ENCODE assay signal across 11 mouse cellular contexts in genomic region chr14:76520606-76521005, GRCm38 (mm10). TPM values are rescaled to one million over a fixed set of nuclear protein-coding genes. Genes with fewer than 3 reads are reported as not detected.
A peak's percentile ranks its signal among the peaks of the same experiment; 100 is the strongest.
DNase-seq lines count a peak whose midpoint lies in the region; ATAC-seq and TF ChIP-seq lines count a peak whose summit lies in the region.
"Had no signal": no experiment of that assay in that cellular context is flagged by ENCODE, and none has a peak within 500 bp of the region (broad histone marks: within the 10 kb centered on the region; RNA-seq: fewer than 3 reads in every experiment).

No protein-coding gene starts in this region.

- peak; percentile 67 for DNase-seq in lung, embryonic 14.5 days
- DNase-seq in lung, adult 18-20 months = no peak
- peak; percentile 26 for DNase-seq in adipocyte (ENCODE audit: low spot score)
- no peak for DNase-seq in layer of hippocampus, postnatal 25 days (ENCODE audit: extremely low spot score in 1 of 2, low spot score in 1 of 2)
- no peak for DNase-seq in thymus, adult 18-20 months

- peak; percentile 61 for ATAC-seq in lung, embryonic 14.5 days (ENCODE audit: insufficient read depth)
- ATAC-seq in kidney, embryonic 15.5 days (replicated peaks; ENCODE audit: low FRiP score) = peak; percentile 86
- 0 out of 2 replicates have a peak, but pooled peaks have one; percentile 46 for ATAC-seq in stomach, embryonic 14.5 days (ENCODE audit: insufficient number of reproducible peaks, insufficient read depth, low FRiP score, low read depth)
- ATAC-seq in monocyte, adult 5-6 weeks (replicated peaks; ENCODE audit: insufficient number of reproducible peaks, low FRiP score, low TSS enrichment, poor library complexity, severe bottlenecking) = no peak
- ATAC-seq: forebrain, embryonic 13.5 days had no signal

- H3K4me2 ChIP-seq in lung, embryonic 14.5 days = no peak overlapping the region
- H3K4me2 ChIP-seq in kidney, embryonic 15.5 days = no peak overlapping the region
- no peak overlapping the region for H3K4me2 ChIP-seq in stomach, embryonic 14.5 days (replicated peaks; ENCODE audit: low read depth, low read length)
- H3K4me2 ChIP-seq: forebrain, embryonic 13.5 days had no signal

- H3K9ac ChIP-seq in lung, embryonic 14.5 days = no peak overlapping the region
- H3K9ac ChIP-seq in kidney, embryonic 15.5 days = no peak overlapping the region
- no peak overlapping the region for H3K9ac ChIP-seq in stomach, embryonic 14.5 days (replicated peaks; ENCODE audit: low read depth, low read length)
- H3K9ac ChIP-seq: forebrain, embryonic 13.5 days had no signal

- no peak overlapping the region for H3K27ac ChIP-seq in lung, embryonic 14.5 days (ENCODE audit: low read depth)
- peak overlapping the region; percentile 56 for H3K27ac ChIP-seq in kidney, embryonic 15.5 days
- no peak overlapping the region for H3K27ac ChIP-seq in stomach, embryonic 14.5 days (ENCODE audit: low read length)
- H3K27ac ChIP-seq: forebrain, embryonic 13.5 days had no signal

- TF ChIP-seq CTCF in lung, embryonic 14.5 days (IDR thresholded peaks at IDR 0.05; ENCODE audit: low read depth) = no peak

- H3K36me3 ChIP-seq in lung, embryonic 14.5 days (ENCODE audit: insufficient read depth) = no peaks in the 10 kb centered on the region
- H3K36me3 ChIP-seq in kidney, embryonic 15.5 days = no peaks in the 10 kb centered on the region
- H3K36me3 ChIP-seq in stomach, embryonic 14.5 days (ENCODE audit: control insufficient read depth, insufficient read depth, low read length) = no peaks in the 10 kb centered on the region
- H3K36me3 ChIP-seq: hindbrain, embryonic 10.5 days had no signal

- H3K27me3 ChIP-seq in lung, embryonic 14.5 days (ENCODE audit: insufficient read depth, low read length) = no peaks in the 10 kb centered on the region
- H3K27me3 ChIP-seq in kidney, embryonic 15.5 days = no peaks in the 10 kb centered on the region
- H3K27me3 ChIP-seq in stomach, embryonic 14.5 days (ENCODE audit: control insufficient read depth, insufficient read depth, low read length) = no peaks in the 10 kb centered on the region
- H3K27me3 ChIP-seq: forebrain, embryonic 13.5 days had no signal

- no peaks in the 10 kb centered on the region for H3K9me3 ChIP-seq in lung, embryonic 14.5 days (ENCODE audit: low read depth, low read length)
- no peaks in the 10 kb centered on the region for H3K9me3 ChIP-seq in kidney, embryonic 15.5 days (replicated peaks)
- no peaks in the 10 kb centered on the region for H3K9me3 ChIP-seq in stomach, embryonic 14.5 days (ENCODE audit: control insufficient read depth, low read depth, low read length)
- H3K9me3 ChIP-seq: forebrain, embryonic 13.5 days; hindbrain, embryonic 10.5 days had no signal

- H3K4me1 ChIP-seq in lung, embryonic 14.5 days (ENCODE audit: insufficient read depth) = peaks cover 6% of the 10 kb centered on the region; the same call in 1 of the 2 replicates
- peaks cover 23% of the 10 kb centered on the region for H3K4me1 ChIP-seq in kidney, embryonic 15.5 days
- H3K4me1 ChIP-seq in stomach, embryonic 14.5 days (ENCODE audit: control insufficient read depth, insufficient read depth, low read length) = 0 out of 2 replicates have a peak, but pooled peaks cover 6% of the 10 kb centered on the region
- H3K4me1 ChIP-seq: forebrain, embryonic 13.5 days had no signal

- WGBS in lung, embryonic 14.5 days = 18% methylated on average over 4 of the region's 4 CpGs
- 37% methylated on average over 4 of the region's 4 CpGs for WGBS in kidney, embryonic 15.5 days
- WGBS in stomach, embryonic 14.5 days = 29% methylated on average over 4 of the region's 4 CpGs

- no peak overlapping the region for H3K4me3 ChIP-seq in lung, embryonic 14.5 days (ENCODE audit: low read depth, low read length)
- H3K4me3 ChIP-seq in kidney, embryonic 15.5 days (replicated peaks) = no peak overlapping the region
- H3K4me3 ChIP-seq in stomach, embryonic 14.5 days (ENCODE audit: low read depth, low read length) = no peak overlapping the region
- H3K4me3 ChIP-seq: forebrain, embryonic 13.5 days; hindbrain, embryonic 10.5 days; megakaryocyte, embryonic 14.5 days had no signal

RNA-seq across cellular contexts. Expression of gene Serp2, which starts 36.1 kb away (rescaled TPM):
- polyA plus RNA-seq in lung, embryonic 14.5 days (2014; fragmentation: Nextera tagmentation; extraction: Ambion mirVana) = 5.8 and 7.7 TPM in 2 replicates
- 10.3 and 11.1 TPM in 2 replicates for polyA plus RNA-seq in kidney, embryonic 15.5 days (2015; fragmentation: Nextera tagmentation; extraction: Ambion mirVana)
- polyA plus RNA-seq in stomach, embryonic 14.5 days (2014; fragmentation: Nextera tagmentation; extraction: Ambion mirVana) = 12.3 and 12.7 TPM in 2 replicates
- 100 to 1,000 TPM; 150 to 152 TPM for total RNA-seq in layer of hippocampus, postnatal 25 days (2021)
- 8.2 TPM in 1 of 3 replicates, not detected in the others for total RNA-seq in monocyte, adult 5-6 weeks (2017)

Comparison
In these comparisons a context has a peak if more than half of its experiments do, and no peak if none do; other contexts are left out.
1. DNase-seq: peak in lung, embryonic 14.5 days (single experiment) and adipocyte (single experiment); none in lung, adult 18-20 months (0 of 2), layer of hippocampus, postnatal 25 days (0 of 2) and thymus, adult 18-20 months (0 of 2).